Mouse (Mus musculus) lung, postnatal 0 days (tissue): Measurements from ENCODE around the gene Zfp385c. TPM values are rescaled to one million over a fixed set of nuclear protein-coding genes. Genes with fewer than 3 reads are reported as not detected.

Source experiments
- ATAC-seq: fragments of 200-750 bp; cut with Nextera tagmentation; 2 replicates; pipeline ENCODE4 v1.8.0; 2017; ENCODE audit warnings: moderate library complexity
- DNase-seq: peaks from one replicate; pipeline ENCODE4 v3.0.0-alpha.2; 2016; ENCODE audit warnings: low spot score
- H3K27ac ChIP-seq: fragments of 300-500 bp; sonication (generic); 2 replicates; pipeline ENCODE4 v1.5.1; 2014; ENCODE audit warnings: antibody characterized with exemption, mild to moderate bottlenecking, low read length, mixed read lengths
- H3K27me3 ChIP-seq: fragments of 300-500 bp; sonication (generic); replicated peaks from 2 replicates; pipeline ENCODE4 v1.6.1; 2014; ENCODE audit warnings: low read length, mixed read lengths; ENCODE audit not compliant: insufficient read depth
- H3K36me3 ChIP-seq: fragments of 300-500 bp; sonication (generic); 2 replicates; pipeline ENCODE4 v1.6.1; 2014; ENCODE audit warnings: low read length, mixed read lengths; ENCODE audit not compliant: insufficient read depth
- H3K4me1 ChIP-seq: fragments of 300-500 bp; sonication (generic); 2 replicates; pipeline ENCODE4 v1.6.1; 2014; ENCODE audit warnings: antibody characterized with exemption, low read depth, low read length, mixed read lengths; ENCODE audit not compliant: insufficient read depth
- H3K4me2 ChIP-seq: fragments of 300-500 bp; sonication (generic); replicated peaks from 2 replicates; pipeline ENCODE4 v1.6.1; 2014; ENCODE audit warnings: low read depth, mild to moderate bottlenecking, low read length, moderate library complexity, mixed read lengths
- H3K4me3 ChIP-seq: fragments of 300-500 bp; sonication (generic); 2 replicates; pipeline ENCODE4 v1.5.1; 2014; ENCODE audit warnings: low read depth, low read length
- H3K9ac ChIP-seq: fragments of 300-500 bp; sonication (generic); replicated peaks from 2 replicates; pipeline ENCODE4 v1.6.1; 2014; ENCODE audit warnings: low read depth, mild to moderate bottlenecking
- H3K9me3 ChIP-seq: fragments of 300-500 bp; sonication (generic); 2 replicates; pipeline ENCODE4 v1.6.1; 2016; ENCODE audit warnings: low read length, mixed read lengths
- CTCF ChIP-seq: IDR thresholded peaks from 2 replicates; pipeline ENCODE4 v1.5.1; 2016; ENCODE audit warnings: antibody characterized with exemption, mild to moderate bottlenecking
- EP300 ChIP-seq: IDR thresholded peaks from 2 replicates; pipeline ENCODE4 v1.6.1; 2016; ENCODE audit warnings: antibody characterized with exemption, mild to moderate bottlenecking, control low read depth
- WGBS: fragments of 180-500 bp; shearing (Covaris S2); extraction: QIAGEN DNeasy Blood & Tissue Kit; methylation state at CpG from one replicate; pipeline ENCODE4 v1.1.7; 2014; 5-methylcytosine and 5-hydroxymethylcytosine counted together
- polyA plus RNA-seq: library from polyadenylated mRNA; unstranded; fragments of >200 nt; fragmentation: Nextera tagmentation; extraction: Ambion mirVana; gene quantifications from 2 replicates; pipeline ENCODE4 v1.2.1, GENCODE M21; 2015

Zfp385c gene
- polyA plus RNA-seq, 1 experiment from 2014 or later = not detected

GRCm38 (mm10) chr11:100690389-100690788 is 1.9 kb downstream of the Zfp385c start:
- TF ChIP-seq EP300 (no peak), CTCF (no peak)
- H3K4me3 ChIP-seq = no peak overlapping the region
- ATAC-seq = no peak
- H3K27ac ChIP-seq = no peak overlapping the region
- H3K4me2 ChIP-seq = no peak overlapping the region
- no peaks in the 10 kb centered on the region for H3K27me3 ChIP-seq
- H3K36me3 ChIP-seq = no peaks in the 10 kb centered on the region
- peaks cover 5% of the 10 kb centered on the region; the same call in 1 of the 2 replicates for H3K4me1 ChIP-seq
- no peaks in the 10 kb centered on the region for H3K9me3 ChIP-seq
- 72% methylated on average over 7 of the region's 7 CpGs for WGBS
- no peak overlapping the region for H3K9ac ChIP-seq
- no peak for DNase-seq

GRCm38 (mm10) chr11:100688443-100688842 is 3.8 kb downstream of the Zfp385c start:
- no peak for DNase-seq
- WGBS = 58% methylated on average over 4 of the region's 4 CpGs
- no peak for TF ChIP-seq EP300
- TF ChIP-seq CTCF = no peak

GRCm38 (mm10) chr11:100687265-100687664 is 5.0 kb downstream of the Zfp385c start:
- Histone ChIP-seq H3K4me2 (no peak overlapping the region), H3K36me3 (no peaks in the 10 kb centered on the region), H3K9me3 (no peaks in the 10 kb centered on the region), H3K4me1 (peaks cover 4% of the 10 kb centered on the region; the same call in 1 of the 2 replicates), H3K4me3 (no peak overlapping the region), H3K27me3 (no peaks in the 10 kb centered on the region), H3K27ac (no peak overlapping the region), H3K9ac (no peak overlapping the region)
- TF ChIP-seq CTCF = no peak
- no peak for TF ChIP-seq EP300
- 53% methylated on average over 7 of the region's 7 CpGs for WGBS
- no peak for ATAC-seq
- no peak for DNase-seq

More at GRCm38 (mm10) chr11:100688443-100688842, 3.8 kb downstream of the Zfp385c start:
- Histone ChIP-seq H3K27me3 (no peaks in the 10 kb centered on the region), H3K4me1 (peaks cover 5% of the 10 kb centered on the region; the same call in 1 of the 2 replicates), H3K9ac (no peak overlapping the region), H3K27ac (no peak overlapping the region), H3K36me3 (no peaks in the 10 kb centered on the region), H3K4me2 (no peak overlapping the region), H3K9me3 (no peaks in the 10 kb centered on the region), H3K4me3 (no peak overlapping the region)
- no peak for ATAC-seq

- no peak for ATAC-seq
- 66% methylated on average over 3 of the region's 3 CpGs for WGBS
- Histone ChIP-seq H3K9ac (no peak overlapping the region), H3K4me3 (no peak overlapping the region), H3K9me3 (no peaks in the 10 kb centered on the region), H3K4me1 (no peaks in the 10 kb centered on the region), H3K27me3 (no peaks in the 10 kb centered on the region), H3K36me3 (no peaks in the 10 kb centered on the region), H3K4me2 (no peak overlapping the region), H3K27ac (no peak overlapping the region)
- DNase-seq = no peak
- TF ChIP-seq EP300 = no peak
- no peak for TF ChIP-seq CTCF
Observed at GRCm38 (mm10) chr11:100685371-100685770, 6.9 kb downstream of the Zfp385c start.

- no peak overlapping the region for H3K9ac ChIP-seq
- H3K27me3 ChIP-seq = no peaks in the 10 kb centered on the region
- no peaks in the 10 kb centered on the region for H3K4me1 ChIP-seq
- H3K9me3 ChIP-seq = no peaks in the 10 kb centered on the region
- no peak overlapping the region for H3K4me3 ChIP-seq
- no peak for TF ChIP-seq CTCF
- TF ChIP-seq EP300 = no peak
- no peak overlapping the region for H3K27ac ChIP-seq
- no peaks in the 10 kb centered on the region for H3K36me3 ChIP-seq
- DNase-seq (no peak), ATAC-seq (no peak)
- WGBS = 72% methylated on average over 2 of the region's 2 CpGs
- H3K4me2 ChIP-seq = no peak overlapping the region
Observed at GRCm38 (mm10) chr11:100684084-100684483, 8.2 kb downstream of the Zfp385c start.

- no peaks in the 10 kb centered on the region for H3K36me3 ChIP-seq
- no peak for ATAC-seq
- WGBS = 61% methylated on average over 5 of the region's 5 CpGs
- no peaks in the 10 kb centered on the region for H3K4me1 ChIP-seq
- H3K9me3 ChIP-seq = no peaks in the 10 kb centered on the region
- no peak overlapping the region for H3K4me2 ChIP-seq
- TF ChIP-seq EP300 (no peak), CTCF (no peak)
- DNase-seq = no peak
- no peak overlapping the region for H3K27ac ChIP-seq
- H3K27me3 ChIP-seq = no peaks in the 10 kb centered on the region
- no peak overlapping the region for H3K9ac ChIP-seq
- no peak overlapping the region for H3K4me3 ChIP-seq
Observed at GRCm38 (mm10) chr11:100682526-100682925, 9.7 kb downstream of the Zfp385c start.

- no peaks in the 10 kb centered on the region for H3K9me3 ChIP-seq
- 70% methylated on average over 5 of the region's 5 CpGs for WGBS
- no peak overlapping the region for H3K4me2 ChIP-seq
- H3K4me3 ChIP-seq = no peak overlapping the region
- H3K9ac ChIP-seq = no peak overlapping the region
- H3K36me3 ChIP-seq = no peaks in the 10 kb centered on the region
- no peaks in the 10 kb centered on the region for H3K4me1 ChIP-seq
- TF ChIP-seq CTCF (no peak), EP300 (no peak)
- no peak for ATAC-seq
- H3K27me3 ChIP-seq = no peaks in the 10 kb centered on the region
- DNase-seq = no peak
- no peak overlapping the region for H3K27ac ChIP-seq
Observed at GRCm38 (mm10) chr11:100681826-100682225, 10.4 kb downstream of the Zfp385c start.
